Mouse (Mus musculus) testis, adult 2 months (tissue): Measurements from ENCODE around the gene Spns1. TPM values are rescaled to one million over a fixed set of nuclear protein-coding genes. Genes with fewer than 3 reads are reported as not detected.
"Not testable (repeated sequence)": the region's sequence is repeated elsewhere in the genome, so short reads cannot be mapped to it uniquely, and the experiment has no call there.

ENCODE experiments used
- H3K27ac ChIP-seq: fragments of 200-500 bp; 2 replicates; pipeline ENCODE4 v1.5.1; 2012; ENCODE audit warnings: low read depth, low read length; ENCODE audit not compliant: control insufficient read depth, insufficient read depth
- H3K27me3 ChIP-seq: fragments of 200-500 bp; 2 replicates; pipeline ENCODE4 v1.6.1; 2012; ENCODE audit warnings: mild to moderate bottlenecking, low read length, moderate library complexity; ENCODE audit not compliant: control insufficient read depth, insufficient read depth
- H3K36me3 ChIP-seq: fragments of 200-500 bp; 2 replicates; pipeline ENCODE4 v1.6.1; 2012; ENCODE audit warnings: mild to moderate bottlenecking, low read length; ENCODE audit not compliant: control insufficient read depth, insufficient read depth
- H3K4me1 ChIP-seq: fragments of 200-500 bp; 2 replicates; pipeline ENCODE4 v1.6.1; 2012; ENCODE audit warnings: low read length; ENCODE audit not compliant: control insufficient read depth, insufficient read depth
- H3K4me3 ChIP-seq: fragments of 200-500 bp; 2 replicates; pipeline ENCODE4 v1.5.1; 2012; ENCODE audit warnings: low read depth, mild to moderate bottlenecking, low read length, moderate library complexity, mixed read lengths; ENCODE audit not compliant: control insufficient read depth
- CTCF ChIP-seq: fragments of 200-500 bp; IDR thresholded peaks from 2 replicates; pipeline ENCODE4 v1.5.1; 2012; ENCODE audit warnings: low read depth, mild to moderate bottlenecking, inconsistent platforms, low read length, moderate library complexity; ENCODE audit not compliant: control insufficient read depth, insufficient read depth, insufficient replicate concordance
- POLR2A ChIP-seq: fragments of 200-500 bp; IDR thresholded peaks from 2 replicates; pipeline ENCODE4 v1.6.1; 2012; ENCODE audit warnings: low read depth, mild to moderate bottlenecking, inconsistent platforms, low read length, moderate library complexity; ENCODE audit not compliant: control insufficient read depth
- polyA plus RNA-seq: library from polyadenylated mRNA; depleted of rRNA; stranded (reverse); fragments of >200 nt; gene quantifications from 2 replicates; pipeline ENCODE4 v1.2.3, GENCODE M21; 2012

Gene Spns1
- polyA plus RNA-seq, 1 experiment, result 30.9 TPM

DNA sequence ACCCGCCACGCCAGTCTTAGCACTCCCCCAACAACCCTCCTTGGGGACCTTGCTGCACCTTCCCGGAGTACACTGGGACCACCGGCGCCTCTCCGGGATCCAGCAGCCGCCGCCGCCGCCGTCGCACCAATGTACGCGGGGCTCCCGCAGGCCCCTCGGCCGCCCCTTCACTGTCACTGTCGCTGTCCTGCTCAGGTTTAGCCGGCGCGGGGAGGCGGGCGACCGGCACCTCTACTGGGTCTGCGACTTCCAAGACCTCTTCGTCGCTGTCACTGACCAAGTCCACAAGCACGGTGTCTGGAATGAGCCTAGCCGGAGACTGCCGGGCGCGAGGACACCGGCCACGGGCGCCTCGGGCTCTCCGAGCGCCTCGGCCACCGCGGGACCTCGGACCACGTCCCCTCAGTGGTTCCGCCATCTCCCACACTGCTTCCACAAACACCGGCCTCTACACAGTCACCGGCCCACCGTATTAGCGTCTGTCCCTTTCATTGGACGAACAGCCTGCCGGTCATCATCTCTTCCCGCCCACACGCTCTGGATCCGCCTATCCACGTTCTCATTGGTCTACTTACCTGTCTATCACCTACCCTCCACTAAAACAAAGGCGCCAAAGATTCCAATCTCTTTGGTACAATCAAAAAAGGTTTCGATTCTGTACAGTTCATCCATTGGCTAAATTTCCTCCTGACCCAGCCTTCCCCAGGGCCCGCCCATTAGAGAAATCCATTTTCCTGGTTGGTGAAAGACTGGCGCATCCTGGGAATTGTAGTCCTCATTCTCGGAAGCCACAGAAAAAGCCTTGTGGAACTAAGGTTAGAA is 19.3 kb upstream of the Spns1 start, which contains the start of gene Nfatc2ip:
TSS of gene Nfatc2ip (minus strand) at position 440 of the 822 bp plus-strand sequence.
- Histone ChIP-seq H3K36me3 (no peaks in the 10 kb centered on the region), H3K4me1 (no peaks in the 10 kb centered on the region; the same call in 1 of the 2 replicates), H3K27ac (peak within 1 kb of the TSS; percentile 72), H3K27me3 (no peaks in the 10 kb centered on the region), H3K4me3 (peak within 1 kb of the TSS; percentile 94)
- TF ChIP-seq CTCF (no peak), POLR2A (peak; percentile 100)

DNA sequence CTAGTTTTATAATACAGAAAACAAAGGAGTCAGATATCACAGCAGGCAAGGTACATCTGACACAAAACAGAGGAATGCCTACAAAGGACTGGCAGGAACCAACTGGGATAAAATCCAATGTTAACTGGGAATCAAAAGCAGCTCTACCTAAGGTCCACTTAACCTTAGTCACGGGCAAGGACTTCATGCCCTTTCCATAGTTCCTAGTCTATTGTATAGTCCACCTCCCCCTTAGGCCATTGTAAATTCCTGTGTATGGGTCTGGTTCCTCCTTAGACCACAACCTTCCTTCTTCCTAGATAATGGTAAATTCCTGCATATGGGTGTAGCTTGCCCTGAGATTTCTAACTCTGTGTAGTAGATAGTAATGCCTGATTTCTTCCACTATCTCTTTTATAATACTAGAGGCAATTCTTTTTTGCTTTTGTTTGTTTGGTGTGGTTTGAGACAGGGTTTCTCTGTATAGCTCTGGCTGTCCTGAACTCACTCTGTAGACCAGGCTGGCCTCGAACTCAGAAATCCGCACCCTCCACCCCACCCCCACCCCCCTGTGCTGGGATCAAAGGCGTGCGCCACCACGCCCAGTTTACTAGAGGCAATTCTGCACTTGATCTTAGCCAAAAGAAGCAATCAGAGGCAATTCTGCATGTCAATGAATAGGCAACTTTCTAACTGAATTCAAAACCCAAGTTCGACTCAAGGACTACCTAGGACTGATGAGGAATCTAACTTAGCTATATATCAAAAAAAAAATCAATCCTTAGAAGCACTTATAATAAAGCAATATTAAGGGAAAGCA is 15.0 kb upstream of the Spns1 start:
- H3K4me1 ChIP-seq, H3K27ac ChIP-seq, H3K4me3 ChIP-seq, H3K36me3 ChIP-seq, H3K27me3 ChIP-seq: not testable (repeated sequence)

DNA sequence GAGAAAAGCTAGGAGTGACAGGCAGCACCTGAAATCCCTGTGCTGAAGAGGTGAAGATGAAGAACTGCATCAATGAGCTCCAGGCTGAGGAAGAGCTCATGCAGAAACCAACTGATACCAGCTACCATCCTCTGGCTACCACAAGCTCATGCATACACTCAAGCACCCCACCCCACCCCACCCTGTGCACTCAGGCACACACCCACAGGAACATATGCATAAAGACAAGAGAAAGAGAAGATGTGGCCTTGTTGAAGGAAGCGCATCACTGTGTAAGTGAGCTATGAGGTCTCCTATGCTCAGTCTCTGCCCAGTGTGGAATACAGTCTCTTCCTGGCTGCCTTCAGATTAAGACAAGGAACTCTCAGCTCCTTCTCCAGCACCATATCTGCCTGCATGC is 10.9 kb upstream of the Spns1 start:
- no peaks in the 10 kb centered on the region for H3K4me1 ChIP-seq
- H3K27me3 ChIP-seq, result no peaks in the 10 kb centered on the region
- H3K36me3 ChIP-seq, result peaks cover 4% of the 10 kb centered on the region
- TF ChIP-seq CTCF (no peak), POLR2A (no peak)
- no peak overlapping the region for H3K4me3 ChIP-seq
- no peak overlapping the region for H3K27ac ChIP-seq

DNA sequence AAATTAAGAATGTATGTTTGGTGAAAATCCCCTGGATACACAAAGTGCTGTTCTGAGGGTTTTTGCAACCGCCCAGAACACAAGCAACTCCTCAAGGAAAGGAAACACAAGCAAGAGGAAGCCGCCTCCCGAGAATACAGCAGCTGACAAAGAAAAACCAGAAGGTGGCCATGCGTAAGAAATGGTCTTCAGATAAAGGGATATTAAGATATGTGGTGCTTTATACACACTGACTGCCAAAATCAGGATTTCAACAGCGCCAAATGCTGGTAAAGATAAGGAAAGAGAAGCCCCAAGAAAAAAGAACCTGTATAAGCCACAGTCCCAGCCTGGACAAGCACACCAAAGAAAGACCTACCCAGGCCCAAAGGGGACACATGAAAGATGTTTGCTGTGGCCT is 6.3 kb upstream of the Spns1 start:
- Histone ChIP-seq H3K27ac (no peak overlapping the region), H3K27me3 (no peaks in the 10 kb centered on the region), H3K4me3 (no peak overlapping the region), H3K36me3 (peaks cover 1% of the 10 kb centered on the region), H3K4me1 (no peaks in the 10 kb centered on the region)
- TF ChIP-seq CTCF (no peak), POLR2A (no peak)

DNA sequence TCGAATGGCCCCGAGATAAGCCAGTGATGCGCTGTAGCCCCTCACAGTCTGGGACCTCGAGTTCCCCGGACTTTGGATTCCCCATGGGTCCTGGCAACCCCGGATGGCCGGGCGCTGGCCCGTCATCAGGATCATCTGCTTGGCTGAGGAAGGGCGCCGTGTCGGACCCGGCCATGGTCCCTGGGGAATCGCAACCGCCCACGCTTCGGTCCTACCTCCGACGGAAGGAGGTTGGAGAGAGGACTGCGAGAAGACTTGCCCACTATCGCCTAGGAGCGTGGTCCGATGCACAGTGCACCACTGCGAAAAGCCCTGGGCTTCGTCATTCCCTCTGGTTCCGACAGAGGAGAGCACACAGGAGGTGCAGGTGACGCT is 360 bp downstream of the Spns1 start:
- Histone ChIP-seq H3K4me3 (peak overlapping the region; percentile 84), H3K36me3 (no peaks in the 10 kb centered on the region), H3K27ac (peak overlapping the region; percentile 4; the same call in 1 of the 2 replicates), H3K27me3 (no peaks in the 10 kb centered on the region), H3K4me1 (peaks cover 9% of the 10 kb centered on the region)
- TF ChIP-seq CTCF, result no peak
- TF ChIP-seq POLR2A, result no peak; the same call in 1 of the 2 replicates

DNA sequence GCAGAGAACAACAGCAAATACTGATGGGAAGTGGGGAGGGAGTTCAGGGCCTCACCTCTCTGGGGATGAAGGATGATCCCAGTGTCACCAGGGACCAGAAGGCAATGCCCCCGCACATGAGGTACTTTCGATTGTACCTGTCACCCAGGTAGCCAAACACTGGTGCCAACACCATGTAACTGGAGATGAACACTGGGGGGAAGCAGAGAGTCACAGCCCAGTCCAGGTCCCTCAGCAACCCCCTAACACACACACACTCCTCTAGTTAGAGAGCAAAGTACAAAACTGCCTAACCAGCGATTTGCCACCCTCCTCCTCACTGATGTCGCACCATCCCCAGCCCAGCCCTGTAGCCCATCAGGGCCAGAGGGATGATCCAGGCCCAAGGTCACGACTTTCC is 2.2 kb downstream of the Spns1 start:
- Histone ChIP-seq H3K4me1 (peaks cover 9% of the 10 kb centered on the region), H3K36me3 (no peaks in the 10 kb centered on the region), H3K4me3 (no peak overlapping the region), H3K27ac (no peak overlapping the region), H3K27me3 (no peaks in the 10 kb centered on the region)
- TF ChIP-seq CTCF (no peak), POLR2A (no peak)

DNA sequence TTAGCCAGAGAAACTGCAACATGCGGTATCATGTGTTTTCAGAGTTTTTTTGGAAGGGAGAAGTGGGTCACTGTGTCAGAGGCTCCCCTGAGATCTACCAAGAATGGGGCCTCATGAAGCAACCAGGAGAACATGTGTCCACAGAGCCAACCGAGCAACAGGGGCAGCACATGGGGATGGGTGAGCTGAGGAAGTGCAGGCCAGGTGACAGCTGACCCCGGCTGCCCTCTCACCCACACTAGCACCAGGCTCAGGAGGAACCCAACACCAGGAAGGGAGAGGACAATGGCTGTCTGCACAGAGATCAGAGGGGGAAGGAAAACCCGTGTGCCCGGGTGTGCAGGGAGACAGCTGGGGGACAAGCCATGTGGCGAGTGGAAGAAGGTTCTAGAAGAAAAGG is 2.7 kb downstream of the Spns1 start:
- no peak for TF ChIP-seq POLR2A
- TF ChIP-seq CTCF, result no peak
- H3K4me3 ChIP-seq, result no peak overlapping the region
- H3K4me1 ChIP-seq, result peaks cover 9% of the 10 kb centered on the region
- no peaks in the 10 kb centered on the region for H3K36me3 ChIP-seq
- H3K27me3 ChIP-seq, result no peaks in the 10 kb centered on the region
- H3K27ac ChIP-seq, result no peak overlapping the region

DNA sequence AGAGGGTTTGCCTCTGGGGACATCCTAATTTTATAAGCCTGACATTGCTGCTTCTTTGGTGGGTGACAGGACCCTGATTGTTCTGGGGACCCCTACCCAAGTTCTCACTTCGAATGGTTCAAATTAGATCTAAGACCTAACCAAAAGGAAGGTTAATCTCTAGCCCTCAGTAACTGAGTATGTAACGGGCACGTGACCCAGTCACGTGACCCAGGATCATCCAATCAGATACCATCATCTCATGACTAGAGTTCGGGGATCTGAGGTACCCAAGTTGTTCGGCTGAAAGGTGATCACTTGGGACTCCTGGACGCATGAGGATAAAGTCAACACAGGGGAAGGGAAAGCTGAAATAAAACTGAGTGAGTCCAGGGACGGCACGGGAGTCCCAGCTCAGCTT is 4.2 kb downstream of the Spns1 start:
- no peak for TF ChIP-seq CTCF
- TF ChIP-seq POLR2A, result no peak
- H3K4me3 ChIP-seq, result peak overlapping the region; percentile 27
- no peaks in the 10 kb centered on the region for H3K36me3 ChIP-seq
- peaks cover 12% of the 10 kb centered on the region for H3K4me1 ChIP-seq
- no peak overlapping the region for H3K27ac ChIP-seq
- H3K27me3 ChIP-seq, result no peaks in the 10 kb centered on the region
